Mouse (Mus musculus): ENCODE results near the gene Nt5dc3. TPM values are rescaled to one million over a fixed set of nuclear protein-coding genes. Genes with fewer than 3 reads are reported as not detected.

Nt5dc3 gene
- polyA plus RNA-seq, 1 experiment = 18.3 TPM

GRCm38 (mm10) chr10:86815133-86815532 lies 36.3 kb downstream of the Nt5dc3 start:
- DNase-seq (ENCODE audit: low spot score) = no peak

GRCm38 (mm10) chr10:86819649-86820165 lies 40.9 kb downstream of the Nt5dc3 start:
- no peak for DNase-seq (ENCODE audit: low spot score)

GRCm38 (mm10) chr10:86821014-86821413 lies 42.2 kb downstream of the Nt5dc3 start:
- DNase-seq (ENCODE audit: low spot score) = no peak

- no peak for DNase-seq (ENCODE audit: low spot score)
Observed at GRCm38 (mm10) chr10:86824093-86824492, 45.3 kb downstream of the Nt5dc3 start.

DNA sequence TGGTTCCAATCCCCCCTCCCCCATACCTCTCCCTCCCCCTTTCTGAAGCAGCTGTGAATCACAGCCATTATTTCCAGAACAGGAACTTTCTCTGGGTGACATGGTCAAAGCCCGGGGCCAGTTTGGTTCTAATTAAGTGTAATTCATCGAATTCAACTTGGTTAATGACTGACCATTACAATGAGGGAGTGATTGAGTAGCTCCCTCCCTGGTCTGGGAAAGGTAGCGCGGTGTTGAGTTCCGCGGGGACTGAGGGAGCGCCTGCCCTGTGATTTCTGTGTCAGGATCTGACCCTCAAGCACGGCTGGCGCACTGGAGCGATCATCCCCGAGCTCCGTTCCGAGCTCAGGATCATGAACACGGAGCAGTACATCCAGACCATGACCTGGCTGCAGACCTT lies 46.1 kb downstream of the Nt5dc3 start:
- no peak for DNase-seq (ENCODE audit: low spot score)

DNA sequence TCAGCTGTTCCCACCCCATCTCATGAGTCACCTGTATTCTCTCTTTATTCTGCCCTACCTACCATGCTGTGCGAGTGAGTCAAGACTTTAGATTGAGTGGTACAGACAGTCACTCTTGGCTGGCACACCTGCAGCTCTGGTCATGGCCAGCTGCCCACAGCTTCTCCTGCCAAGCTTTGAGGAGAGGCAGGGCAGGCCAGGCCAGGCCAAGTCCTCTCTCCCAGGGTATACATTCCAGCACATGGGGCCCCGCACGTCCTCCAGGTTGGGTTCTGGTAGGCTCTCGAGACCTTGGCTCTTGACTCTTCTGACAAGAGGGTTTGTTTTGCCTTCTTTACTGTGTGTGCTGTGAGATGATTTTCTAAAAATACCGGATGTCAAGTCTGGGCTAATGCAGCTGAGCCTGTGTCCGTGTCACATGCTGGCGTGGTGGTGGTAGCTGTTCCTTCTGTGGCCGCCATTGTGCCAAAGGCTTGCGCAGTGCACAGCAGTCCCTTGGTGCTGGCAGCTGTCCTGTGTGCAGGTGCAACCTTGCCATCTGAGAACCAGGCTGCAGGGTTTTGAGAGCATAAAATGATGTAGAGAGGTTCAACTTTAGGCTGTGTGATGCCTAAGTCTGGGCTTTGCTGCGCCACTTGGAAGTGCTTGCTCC lies 47.2 kb downstream of the Nt5dc3 start:
- no peak for DNase-seq (ENCODE audit: low spot score)

GRCm38 (mm10) chr10:86826929-86827328 lies 48.1 kb downstream of the Nt5dc3 start:
- DNase-seq (ENCODE audit: low spot score) = no peak

- DNase-seq (ENCODE audit: low spot score) = no peak
Observed at GRCm38 (mm10) chr10:86828221-86829135, 49.7 kb downstream of the Nt5dc3 start.

DNA sequence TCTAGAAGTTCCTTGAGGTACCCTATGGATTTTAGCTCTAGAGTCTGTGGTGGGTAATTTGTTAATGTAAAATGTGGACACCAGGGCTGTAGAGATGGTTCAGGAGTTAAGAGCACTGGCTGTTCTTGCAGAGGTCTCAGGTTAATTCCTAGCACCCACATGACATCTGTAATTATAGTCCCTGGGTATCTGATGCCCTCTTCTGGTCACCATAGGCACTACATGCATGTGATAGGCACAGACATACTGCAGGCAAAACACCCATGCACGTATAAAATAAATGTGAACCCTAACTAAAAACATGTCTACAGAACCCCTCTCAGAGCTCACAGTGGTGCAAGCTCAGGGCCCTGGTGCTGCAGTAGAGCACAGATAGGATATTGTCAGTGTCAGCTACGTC lies 50.7 kb downstream of the Nt5dc3 start:
- no peak for DNase-seq (ENCODE audit: low spot score)

DNA sequence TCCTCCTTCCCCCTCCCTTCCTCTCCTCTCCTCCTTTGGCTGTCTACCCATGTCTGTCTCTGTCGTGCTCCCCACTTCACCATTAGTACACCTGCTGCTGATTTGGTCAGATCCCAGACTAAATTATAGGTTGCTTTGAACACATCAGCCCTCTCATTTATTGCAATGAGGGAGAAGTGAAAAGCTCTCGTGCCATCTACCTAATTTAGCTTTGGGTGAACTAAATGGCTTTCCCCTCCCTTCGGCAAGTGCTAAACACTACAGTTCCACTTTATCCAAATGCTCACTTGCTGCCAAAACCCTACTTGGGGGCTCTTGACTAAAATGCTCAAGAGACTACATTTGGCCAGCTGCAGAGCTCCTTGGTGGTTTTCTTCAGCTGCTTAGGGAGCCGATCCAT lies 58.0 kb downstream of the Nt5dc3 start:
- DNase-seq (ENCODE audit: low spot score) = no peak

GRCm38 (mm10) chr10:86838827-86839226 lies 60.0 kb downstream of the Nt5dc3 start:
- no peak for DNase-seq (ENCODE audit: low spot score)

GRCm38 (mm10) chr10:86842659-86843058 lies 63.9 kb downstream of the Nt5dc3 start:
- DNase-seq (ENCODE audit: low spot score) = no peak

DNA sequence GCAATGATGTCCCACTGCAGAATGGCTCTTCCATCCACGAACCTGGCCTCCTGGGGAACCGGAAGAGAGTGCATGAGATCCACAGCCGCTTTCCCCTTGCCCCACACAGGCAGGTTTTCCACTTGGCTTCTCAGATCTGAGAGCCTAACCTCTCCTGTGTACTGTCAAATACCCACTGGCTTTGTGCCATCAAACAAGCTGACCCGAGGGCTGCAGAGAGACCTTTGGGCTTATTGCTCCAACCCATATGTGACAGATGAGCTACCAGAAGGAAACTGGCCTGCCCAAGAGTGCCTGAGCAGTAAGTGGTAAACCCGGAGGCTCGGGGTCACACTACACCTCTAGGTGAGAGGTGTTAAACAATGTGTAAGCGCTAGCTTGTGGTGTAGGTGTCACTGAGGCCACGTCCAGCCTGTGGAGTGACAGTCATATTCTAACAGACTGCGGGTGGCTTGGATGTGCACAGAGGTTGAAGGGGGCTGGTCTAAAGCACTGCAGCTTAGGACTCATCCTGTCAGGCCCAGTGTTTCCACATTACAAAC lies 68.2 kb downstream of the Nt5dc3 start:
- DNase-seq (ENCODE audit: low spot score) = no peak

GRCm38 (mm10) chr10:86849087-86849486 lies 70.3 kb downstream of the Nt5dc3 start:
- no peak for DNase-seq (ENCODE audit: low spot score)

DNA sequence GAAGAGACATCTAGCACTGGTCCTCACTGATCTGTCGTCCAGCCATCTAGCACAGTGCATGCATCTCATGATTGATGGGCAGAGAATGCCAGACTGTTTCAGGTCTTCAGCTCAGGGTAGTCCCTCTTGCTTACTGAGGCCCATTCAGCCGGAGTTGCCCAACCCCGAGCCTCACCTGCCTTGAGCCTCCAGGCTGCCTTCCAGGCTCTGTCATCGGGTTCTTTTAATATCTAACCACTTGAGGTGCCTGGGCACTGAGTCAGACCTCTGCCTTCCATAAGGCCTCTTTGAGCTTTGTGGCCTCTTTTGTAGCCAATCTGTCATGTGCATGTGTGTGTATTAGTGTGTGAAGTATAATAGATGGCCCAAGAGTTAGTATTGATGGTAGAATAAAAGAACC lies 70.7 kb downstream of the Nt5dc3 start:
- no peak for DNase-seq (ENCODE audit: low spot score)

GRCm38 (mm10) chr10:86852160-86852559 lies 73.4 kb downstream of the Nt5dc3 start:
- no peak for DNase-seq (ENCODE audit: low spot score)

DNA sequence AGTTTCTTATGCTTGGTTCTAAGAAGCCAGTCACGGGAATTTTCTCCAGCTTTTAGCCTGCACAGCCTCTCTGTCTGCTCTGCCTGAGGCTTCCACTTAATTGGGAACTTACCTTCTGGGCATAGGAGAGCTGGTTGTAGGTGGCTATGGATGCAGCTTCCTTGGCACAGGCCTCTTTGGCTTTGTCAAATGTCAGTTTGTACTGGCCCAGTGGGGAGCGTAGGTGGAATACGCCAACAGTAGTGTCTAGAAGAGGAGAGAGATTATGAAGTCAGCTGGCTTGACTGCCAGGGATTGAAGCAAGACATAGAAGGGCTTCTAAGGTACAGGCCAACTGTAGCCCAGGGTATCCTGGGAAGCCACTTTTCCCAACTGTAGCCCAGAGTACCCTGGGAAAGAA lies 74.6 kb downstream of the Nt5dc3 start:
- DNase-seq (ENCODE audit: low spot score) = no peak

- no peak for DNase-seq (ENCODE audit: low spot score)
Observed at GRCm38 (mm10) chr10:86860396-86860795, 81.6 kb downstream of the Nt5dc3 start.

DNA sequence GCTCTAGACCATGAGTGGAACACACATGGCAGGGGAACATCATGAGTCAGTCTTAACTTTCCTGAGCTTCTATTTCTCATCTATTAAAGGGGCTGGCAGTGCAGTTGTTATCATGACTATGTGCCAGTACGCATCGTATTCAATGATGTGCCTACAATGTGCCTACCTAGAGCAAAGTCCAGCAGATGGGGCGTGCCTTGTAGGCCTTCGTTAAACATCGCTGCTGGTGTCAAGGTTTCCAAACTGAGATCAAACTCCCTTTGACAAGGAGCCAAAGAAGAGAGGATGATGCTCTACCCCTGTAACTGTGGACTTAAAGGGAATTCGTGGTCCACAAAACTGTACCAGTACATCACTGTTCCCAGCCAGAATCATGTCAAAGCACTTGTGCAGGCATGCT lies 83.7 kb downstream of the Nt5dc3 start:
- DNase-seq (ENCODE audit: low spot score) = no peak

GRCm38 (mm10) chr10:86863429-86863828 lies 84.6 kb downstream of the Nt5dc3 start:
- no peak for DNase-seq (ENCODE audit: low spot score)

- DNase-seq (ENCODE audit: low spot score) = no peak
Observed at GRCm38 (mm10) chr10:86872121-86872520, 93.3 kb downstream of the Nt5dc3 start.

- DNase-seq (ENCODE audit: low spot score) = no peak
Observed at GRCm38 (mm10) chr10:86872591-86872990, 93.8 kb downstream of the Nt5dc3 start.

DNA sequence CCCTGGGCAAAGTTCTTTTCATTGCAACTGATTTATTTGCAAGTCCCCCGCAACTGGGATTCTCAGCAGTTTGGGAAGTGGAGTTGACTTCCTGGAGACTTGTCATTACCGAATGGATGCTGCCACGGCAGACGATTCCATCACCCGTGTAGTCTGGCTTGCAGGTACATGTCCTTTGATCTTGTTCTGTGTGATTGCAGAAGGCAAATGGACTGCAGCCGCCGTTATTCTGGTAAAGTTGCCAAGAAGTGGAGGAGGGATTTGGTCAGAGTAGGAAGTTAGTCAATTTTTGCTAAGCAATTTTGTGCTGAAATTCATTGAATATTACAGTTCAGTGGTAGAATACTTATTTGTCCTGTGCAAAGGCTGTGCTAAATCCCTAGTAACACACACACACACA lies 99.9 kb downstream of the Nt5dc3 start:
- DNase-seq (ENCODE audit: low spot score) = no peak

All from urinary bladder, adult 2 months (tissue).